Mouse (Mus musculus) skeletal muscle tissue, adult 2 months (tissue): ENCODE results near the gene Specc1l.
A peak's percentile ranks its signal among the peaks of the same experiment; 100 is the strongest.
"Not testable (repeated sequence)": the region's sequence is repeated elsewhere in the genome, so short reads cannot be mapped to it uniquely, and the experiment has no call there.

Experiments used
- DNase-seq: peaks from one replicate; pipeline ENCODE4 v3.0.0-alpha.2; 2012; ENCODE audit warnings: low read depth, low spot score

Gene Specc1l

DNA sequence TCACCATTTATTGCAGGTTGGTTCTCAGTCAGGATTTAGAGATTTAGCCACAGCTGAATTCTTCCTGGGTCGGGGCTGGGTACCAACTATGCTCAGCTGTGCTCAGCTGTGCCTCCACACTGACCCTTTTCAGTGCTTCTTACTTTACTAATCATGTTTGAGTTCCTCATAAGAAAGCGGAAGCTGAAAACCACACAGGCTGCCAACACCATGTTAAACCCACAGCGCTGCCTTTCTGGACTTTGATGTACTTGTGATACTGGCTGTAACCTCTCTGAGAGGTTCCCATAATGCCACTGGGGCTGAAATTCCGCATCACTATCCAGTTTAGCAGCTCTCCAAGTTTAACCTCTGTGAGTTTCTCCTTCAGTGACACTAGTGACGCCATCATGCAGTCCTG, 70.8 kb downstream of the Specc1l start:
- DNase-seq, result peak; percentile 43

DNA sequence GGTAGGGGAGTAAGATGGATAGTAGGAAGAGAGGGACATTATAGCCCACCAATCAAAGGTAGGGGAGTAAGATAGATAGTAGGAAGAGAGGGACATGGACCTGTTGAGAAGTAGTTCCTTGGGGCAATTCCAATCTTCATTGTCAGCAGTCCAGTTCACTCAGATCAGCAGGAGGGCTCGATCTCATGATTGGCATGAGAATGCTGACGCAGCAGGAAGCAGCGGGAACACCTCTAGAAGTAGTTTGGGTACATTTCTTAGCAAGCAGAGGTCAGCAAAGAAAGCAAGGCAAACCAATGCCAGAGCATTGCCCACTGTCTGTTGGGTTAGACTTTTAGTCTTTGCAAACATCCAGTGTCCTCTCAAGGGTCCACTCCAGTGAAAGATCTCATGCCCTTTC, 71.9 kb downstream of the Specc1l start:
- DNase-seq, result no peak

DNA sequence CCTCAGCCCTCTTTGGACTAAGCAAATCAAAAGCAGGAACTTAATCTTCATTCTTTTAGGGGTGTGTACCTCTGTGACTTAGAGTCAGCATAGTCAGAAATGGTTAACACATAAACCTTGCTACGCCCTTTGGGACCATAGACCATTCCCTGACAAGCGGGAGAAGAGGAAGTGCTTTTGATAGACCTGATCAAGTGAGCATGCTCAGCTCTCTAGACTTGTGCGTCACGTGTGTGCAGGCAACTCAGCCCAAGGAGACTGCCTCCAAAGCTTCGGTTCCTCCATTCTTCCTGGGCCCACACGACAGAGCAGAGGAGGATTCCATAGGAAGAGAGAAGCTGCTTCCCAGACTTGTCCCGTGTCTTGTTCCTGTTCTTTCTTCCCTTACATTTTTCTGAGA, 76.7 kb downstream of the Specc1l start:
- no peak for DNase-seq

DNA sequence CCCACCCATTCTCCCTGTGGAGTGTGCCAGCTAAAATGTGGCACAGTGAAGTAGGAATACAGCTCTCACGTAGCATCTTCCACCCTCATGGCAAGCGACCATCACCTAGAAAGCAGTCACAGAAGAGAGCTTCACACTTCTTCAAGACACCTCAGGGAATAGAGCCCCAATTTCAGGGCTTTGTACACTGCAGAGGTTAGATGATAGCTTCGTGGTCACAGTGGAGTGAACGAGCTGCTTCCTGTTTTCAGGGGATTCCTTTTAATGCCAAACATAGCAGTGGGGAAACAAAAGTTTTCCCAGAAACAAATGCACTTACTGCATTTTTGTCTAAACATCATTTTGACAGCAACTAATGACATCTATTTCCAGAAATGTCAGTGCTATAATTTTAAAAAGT, 77.5 kb downstream of the Specc1l start:
- no peak for DNase-seq

DNA sequence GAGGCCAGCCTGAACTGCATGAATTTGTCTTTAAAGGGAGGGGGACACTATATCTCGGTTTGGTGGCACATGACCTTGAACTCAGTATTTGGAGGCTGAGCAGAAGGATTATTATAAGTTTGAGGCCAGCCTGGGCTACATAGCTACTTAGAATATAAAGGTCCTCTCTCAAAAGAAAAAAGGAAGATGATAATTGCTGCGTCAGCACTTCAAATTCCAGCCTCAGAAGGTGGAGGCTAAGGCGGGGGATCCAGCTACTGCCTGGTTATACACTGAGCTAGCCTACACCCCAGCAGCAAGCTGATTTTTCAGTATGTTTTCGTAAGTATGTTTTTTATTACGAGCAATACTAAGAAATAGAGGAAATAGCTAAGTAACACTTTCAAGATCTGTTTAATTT, 78.8 kb downstream of the Specc1l start:
- DNase-seq, result no peak

DNA sequence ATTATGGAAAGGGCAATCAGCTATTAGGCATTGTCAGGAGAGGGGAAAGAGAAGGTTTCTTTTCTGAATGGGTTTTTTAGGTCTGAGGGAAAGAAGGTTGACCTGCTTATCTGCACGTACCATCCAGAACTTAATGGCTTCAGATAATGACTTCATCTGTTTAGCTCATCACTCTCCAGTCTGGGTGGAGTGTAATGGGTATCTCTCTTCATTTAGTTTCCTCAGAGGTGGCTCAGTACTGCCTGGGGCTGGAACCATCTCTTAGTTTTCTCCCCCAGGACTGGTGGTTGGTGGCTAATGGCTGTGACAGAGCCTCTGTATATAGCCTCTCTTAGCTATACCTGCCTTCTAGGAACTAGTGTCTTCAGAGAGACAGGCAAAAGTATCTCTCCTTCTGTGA, 79.5 kb downstream of the Specc1l start:
- no peak for DNase-seq

DNA sequence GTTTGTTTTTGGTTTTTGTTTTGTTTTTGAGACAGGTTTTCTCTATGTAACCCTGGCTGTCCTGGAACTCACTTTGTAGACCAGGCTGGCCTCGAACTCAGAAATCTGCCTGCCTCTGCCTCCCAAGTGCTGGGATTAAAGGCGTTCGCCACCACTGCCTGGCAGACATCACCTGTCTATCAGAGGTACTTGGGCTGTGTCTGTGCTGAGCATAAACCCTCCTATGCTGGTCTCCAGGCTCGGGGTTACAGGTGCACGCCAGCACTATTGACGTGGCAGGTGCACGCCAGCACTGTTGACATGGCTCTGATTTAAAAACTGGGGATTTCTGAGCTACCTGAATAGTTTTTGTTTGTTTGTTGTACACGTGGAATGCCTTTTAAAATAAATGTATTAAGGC, 80.3 kb downstream of the Specc1l start:
- DNase-seq, result not testable (repeated sequence)

DNA sequence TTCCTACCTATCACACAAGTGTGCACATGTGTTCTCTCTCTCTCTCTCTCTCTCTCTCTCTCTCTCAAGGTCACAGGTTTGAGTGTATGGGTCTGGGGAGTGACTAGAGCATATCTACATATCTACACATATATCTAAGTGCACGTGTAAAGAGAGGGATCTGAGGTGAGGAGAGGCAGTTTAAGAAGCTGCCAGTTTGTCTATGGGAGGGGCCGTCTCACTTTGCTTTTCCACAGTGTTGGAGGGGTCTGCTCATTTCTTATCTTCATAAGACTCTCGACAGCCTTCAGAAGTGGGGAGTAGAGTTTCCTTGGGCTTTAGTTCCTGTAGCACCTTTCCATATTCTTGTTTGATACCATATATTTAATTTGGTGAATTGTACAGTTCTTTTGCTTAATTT, 81.4 kb downstream of the Specc1l start:
- DNase-seq, result no peak

DNA sequence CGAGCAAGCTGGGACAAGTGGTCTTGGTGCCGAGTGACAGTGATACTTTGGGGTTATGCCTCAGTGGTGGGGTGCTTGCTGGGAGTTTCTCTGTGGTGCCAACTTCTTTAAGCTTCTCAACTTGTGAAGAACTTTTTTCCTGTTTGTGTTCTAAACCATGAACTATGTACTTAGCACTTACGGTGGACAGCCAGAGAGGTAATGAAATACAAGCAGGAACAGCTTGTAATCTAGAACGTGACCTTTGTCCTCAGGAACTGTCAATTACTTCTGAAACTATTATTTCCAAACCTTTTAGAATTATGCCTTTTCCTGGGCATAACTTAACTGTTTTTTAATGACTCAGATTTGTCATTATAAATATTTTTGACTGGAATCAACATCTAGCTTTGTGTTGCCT, 82.5 kb downstream of the Specc1l start:
- no peak for DNase-seq

DNA sequence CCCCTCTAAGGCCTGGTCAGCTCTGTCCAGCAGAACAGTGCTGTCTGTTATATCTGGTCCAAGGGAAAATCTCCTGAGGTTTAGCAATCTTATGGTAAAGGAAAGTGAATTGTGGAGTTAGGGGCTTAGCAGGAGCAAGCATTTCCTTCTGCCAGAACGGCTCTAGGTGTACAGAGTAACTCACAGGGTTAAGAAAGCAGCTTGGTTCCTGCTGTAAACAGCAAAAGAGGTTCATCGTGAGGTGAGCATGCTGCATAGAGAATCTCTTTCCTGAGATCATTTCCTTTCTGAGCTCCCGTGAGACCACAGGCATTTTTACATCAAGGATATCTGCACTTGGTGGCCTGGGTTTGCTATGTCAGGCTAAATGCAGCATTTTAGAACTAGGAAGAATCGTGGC, 83.1 kb downstream of the Specc1l start:
- DNase-seq, result no peak

DNA sequence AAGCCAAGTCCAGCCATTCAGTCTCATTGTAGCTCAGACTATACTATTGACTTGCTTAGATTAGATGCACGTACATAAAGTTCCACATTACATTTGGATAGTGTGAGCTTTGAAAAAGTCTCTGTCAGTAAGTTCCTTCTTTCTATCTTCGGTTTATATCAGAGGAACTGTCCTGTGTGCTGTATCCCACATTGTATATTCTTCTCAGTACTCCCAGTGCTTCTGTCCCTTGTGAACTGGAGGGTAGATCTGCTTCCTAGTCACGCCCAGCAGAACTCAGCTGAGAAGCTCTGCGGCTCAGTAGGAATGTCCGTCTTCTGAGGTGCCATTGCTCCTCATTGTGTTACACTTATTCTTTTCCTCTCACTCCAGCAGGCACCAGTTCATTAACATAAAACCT, 86.7 kb downstream of the Specc1l start:
- DNase-seq, result no peak

DNA sequence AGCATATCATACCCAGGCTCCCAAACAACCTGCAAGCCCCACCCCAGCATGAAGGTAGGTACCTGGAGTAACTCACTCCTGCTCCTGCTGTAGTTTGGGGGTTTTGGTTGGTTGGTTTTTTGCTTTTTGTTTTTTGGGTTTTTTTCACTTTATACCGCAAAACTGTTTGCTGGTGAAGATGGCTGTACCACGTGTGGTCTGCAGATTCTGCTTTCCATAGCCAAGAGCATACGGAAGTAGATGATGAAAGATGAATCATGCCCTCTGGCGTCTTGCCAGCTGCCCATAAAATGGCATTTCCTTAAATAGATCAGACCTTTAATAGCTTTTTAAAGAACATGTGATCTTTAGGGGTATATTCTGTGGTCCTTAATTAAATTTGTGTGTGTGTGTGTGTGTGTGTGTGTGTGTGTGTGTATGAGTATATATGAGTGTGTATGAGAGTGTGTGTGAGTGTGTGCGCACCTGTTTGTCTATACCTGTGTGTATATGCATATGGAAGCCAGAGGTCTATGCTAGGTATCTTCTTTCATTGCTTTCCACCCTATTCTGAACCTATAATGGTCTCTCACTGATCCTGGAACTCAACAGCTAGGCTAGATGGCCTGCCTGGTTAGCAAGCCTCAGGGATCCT, 88.0 kb downstream of the Specc1l start:
- peak; percentile 80 for DNase-seq

DNA sequence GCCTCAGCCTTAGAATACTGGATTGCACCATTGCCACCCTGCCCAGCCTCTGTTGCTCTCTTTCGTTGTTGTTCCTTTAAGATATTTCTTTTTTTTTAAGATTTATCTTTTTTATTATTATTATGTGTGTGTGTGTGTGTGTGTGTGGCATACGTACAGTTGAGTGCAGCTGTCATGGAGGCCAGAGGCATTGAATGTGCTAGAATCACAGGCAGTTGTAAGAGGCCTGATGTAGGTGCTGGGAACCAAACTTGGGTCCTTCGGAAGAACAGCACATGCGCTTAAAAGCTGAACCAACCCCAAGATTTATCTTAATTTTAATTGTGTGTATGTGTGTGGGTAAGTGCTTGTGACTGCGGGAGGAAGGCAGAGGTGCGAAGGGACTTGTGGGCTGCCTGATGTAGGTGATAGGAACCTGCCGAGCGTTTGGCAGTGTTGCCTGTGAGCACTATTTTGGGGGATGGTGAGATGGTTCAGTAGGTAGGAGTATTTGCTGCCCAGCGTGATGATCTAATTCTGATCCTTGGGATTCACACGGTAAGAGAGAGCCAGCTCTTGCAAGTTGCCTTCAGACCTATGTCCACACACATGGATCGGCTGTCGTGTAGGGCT, 89.4 kb downstream of the Specc1l start:
- no peak for DNase-seq

DNA sequence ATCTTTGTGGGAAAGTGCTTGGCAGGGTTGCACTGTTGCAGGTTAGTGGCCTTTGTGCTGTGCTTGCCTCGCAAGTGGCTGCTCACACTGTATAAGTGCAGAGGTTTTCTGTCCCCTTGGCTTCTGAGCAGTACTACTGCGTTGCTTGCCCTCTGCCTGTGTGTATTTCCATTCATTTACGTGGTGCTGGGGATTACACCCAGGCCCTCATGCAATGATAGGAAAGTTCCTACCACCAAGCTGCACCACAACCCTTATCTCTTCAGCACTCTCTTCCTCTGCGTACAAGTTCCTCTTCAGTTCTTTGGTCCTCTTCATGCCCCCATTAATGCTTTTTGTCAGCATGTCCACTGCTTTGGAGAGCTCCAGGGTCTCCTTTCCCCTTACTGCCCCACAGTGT, 90.1 kb downstream of the Specc1l start:
- DNase-seq, result no peak

DNA sequence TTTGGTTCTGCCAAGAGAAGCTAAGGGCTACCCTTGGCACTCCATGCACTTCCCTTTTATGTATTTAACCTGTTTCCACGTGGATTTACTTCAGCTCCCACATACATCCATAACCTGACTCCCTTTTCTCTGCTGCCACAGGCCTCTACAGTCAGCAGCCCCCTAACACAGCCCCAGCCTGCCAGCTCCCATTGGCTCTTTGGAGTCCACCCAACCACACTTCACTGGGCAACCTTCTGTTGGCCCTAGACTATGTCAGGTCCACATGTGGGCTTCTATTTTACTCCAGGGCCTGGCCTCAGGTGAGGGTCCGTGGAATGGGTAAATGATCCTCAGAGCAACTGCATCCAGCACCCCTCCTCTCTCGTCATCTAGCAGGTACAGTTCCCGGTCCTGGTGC, 90.7 kb downstream of the Specc1l start:
- no peak for DNase-seq

DNA sequence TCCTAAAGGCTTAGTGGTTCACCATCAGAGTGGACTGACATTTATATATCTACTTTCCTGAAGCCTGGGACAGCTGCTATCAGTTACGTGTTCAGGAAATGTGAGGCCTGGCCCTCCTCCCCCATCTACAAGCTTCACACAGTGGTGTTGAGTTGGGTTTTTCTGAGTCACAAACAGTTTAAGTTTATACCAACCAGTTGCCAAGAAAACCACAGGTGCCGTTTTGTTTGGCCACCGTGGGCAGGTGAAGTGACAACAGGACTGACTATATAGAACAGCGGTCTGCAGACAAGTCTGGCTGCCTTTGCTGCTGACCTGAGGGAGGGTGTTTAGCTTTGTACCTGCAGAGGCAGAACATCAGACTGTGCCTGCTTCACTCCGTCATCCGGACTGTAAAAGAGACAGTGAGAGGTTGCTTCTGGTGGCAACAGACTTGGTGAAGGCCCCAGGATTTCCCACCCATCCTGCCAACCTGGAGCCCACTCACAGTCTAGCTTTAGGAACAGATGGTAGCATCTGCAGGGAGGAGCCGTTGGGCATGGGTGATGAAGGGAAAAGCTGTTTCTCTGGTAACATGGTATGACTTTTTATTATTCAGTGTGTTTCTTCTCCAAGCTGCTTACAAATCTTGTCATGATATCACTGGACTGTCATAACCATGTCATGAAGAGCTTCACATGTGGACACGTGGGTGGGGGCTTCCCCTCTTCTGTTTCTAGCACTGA, 91.6 kb downstream of the Specc1l start:
- DNase-seq, result no peak

DNA sequence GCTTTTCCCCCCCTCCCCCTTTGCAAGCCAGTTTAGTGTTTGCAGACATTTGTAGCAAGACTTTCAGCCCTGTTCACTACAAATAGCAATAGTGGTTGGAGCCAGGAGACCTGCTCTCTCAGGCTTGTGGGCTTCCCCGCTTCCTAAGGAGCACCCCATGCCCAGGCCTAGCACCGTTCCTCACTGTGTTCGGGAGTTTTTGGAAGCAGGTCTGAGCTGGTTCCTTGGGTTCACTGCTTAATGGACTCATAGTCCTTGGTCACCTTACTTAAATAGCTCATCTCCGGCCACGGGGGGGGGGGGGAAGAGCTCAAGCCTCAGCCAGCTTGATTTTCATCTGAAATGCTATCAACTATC, 92.2 kb downstream of the Specc1l start:
- no peak for DNase-seq

DNA sequence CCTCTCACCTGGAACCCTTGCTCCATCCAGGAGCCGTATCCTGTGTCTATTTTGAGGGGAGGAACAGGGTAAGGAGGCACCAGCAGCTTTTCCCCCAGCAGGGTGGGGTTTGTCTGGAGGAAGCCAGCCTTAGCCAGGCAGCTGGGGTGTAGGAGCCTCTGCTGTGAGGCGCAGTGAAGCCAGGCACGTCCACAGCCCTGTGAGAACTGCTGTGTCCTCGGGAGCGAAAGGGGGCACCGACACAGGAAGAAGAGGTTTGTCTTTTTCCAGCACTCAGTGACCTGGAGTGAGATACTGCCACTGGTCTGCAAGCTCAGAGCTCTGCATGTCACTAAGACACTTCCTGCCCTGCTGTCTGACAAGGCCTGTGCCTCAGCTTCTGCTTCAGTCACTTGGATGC, 92.5 kb downstream of the Specc1l start:
- DNase-seq, result no peak

DNA sequence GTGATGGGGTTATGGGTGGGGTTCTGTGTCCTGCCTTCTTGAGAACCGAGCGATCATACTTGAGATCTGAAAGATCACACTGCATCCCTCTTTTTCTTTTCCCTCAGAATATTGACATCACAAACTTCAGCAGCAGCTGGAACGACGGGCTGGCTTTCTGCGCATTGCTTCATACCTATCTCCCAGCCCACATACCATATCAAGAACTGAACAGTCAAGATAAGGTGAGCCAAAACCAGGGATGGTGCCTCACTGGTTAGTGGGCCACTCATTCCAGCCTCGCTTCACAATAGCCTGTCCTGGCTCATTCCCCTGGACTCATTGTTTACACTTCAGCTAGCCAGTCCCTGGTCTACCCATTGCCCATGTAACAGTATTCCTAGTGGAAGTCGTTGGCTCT, 95.3 kb downstream of the Specc1l start:
- DNase-seq, result no peak

DNA sequence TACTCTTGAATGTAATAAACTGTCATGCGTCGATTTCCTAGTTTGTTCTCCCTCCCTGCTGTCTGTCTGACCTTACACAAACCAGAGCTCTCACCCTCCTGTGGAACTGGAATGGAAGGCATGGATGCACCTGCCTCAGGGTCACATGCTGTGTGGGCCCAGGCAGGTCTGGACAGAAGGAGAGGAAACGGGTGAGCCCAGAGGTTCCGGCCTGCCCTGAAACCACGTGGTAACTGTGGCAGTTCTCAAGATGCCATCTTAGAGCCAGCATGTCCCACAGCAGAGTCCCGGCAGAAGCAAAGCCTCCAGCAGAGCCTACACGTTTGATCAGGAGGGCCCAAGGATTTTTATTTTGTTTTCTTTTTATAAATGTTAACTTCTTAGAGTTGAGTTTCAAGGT, 100.5 kb downstream of the Specc1l start:
- no peak for DNase-seq

DNA sequence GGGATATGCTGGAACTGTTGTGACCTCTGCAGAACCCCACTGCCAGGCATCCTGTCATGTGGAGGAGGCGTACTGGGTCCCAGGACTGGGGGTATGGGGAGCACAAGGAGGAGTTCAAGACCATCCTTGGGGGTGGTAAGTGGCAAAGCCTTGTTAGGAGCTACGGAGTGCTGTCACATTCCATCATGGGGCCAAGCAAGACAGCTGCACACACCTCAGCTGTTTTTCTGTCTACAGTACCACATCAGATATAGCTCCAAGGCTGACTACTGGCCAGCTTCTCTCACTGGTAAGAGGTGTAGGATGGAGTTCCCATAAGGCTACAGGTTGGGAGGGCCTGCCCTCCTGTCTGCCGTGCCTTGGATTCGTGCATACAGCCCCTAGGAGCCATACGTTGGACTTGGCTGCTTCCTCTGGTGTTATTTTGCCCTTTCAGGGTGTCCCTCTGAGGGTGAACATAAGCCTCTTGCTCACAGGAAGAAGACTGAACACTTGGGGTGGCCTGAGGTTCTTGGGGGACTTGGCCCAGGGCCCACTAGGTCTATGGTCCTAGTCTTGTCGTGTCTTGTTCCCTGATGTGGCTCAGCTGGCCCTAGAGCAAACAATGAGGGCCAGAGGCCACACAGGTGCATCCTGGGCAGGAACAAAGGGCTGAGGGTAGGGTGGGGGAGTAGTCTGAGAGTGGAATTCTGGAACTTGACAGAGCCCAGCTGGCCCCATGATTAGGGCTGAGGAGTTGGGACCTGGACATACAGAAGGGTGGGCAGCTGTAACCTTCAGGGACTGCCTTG, 102.5 kb downstream of the Specc1l start:
- DNase-seq, result no peak

DNA sequence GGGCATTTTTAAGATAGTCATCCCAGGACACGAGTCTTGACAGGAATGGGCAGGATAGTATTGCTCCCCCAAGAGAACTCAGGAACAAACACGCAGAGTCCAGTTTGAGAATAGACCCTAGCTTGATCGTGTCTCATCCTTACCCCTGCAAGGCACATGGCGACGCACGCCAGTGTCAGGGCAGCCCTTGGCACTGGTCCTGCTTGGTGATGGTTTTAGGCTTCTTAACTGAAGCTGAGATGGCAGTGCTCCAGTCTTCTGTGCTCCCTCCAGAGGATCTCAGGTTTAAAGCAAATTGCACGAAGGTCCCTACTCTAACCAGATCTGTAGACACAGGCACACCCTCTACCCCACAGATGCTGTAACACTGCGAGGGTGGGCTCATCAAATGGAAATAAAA, 103.9 kb downstream of the Specc1l start:
- no peak for DNase-seq

DNA sequence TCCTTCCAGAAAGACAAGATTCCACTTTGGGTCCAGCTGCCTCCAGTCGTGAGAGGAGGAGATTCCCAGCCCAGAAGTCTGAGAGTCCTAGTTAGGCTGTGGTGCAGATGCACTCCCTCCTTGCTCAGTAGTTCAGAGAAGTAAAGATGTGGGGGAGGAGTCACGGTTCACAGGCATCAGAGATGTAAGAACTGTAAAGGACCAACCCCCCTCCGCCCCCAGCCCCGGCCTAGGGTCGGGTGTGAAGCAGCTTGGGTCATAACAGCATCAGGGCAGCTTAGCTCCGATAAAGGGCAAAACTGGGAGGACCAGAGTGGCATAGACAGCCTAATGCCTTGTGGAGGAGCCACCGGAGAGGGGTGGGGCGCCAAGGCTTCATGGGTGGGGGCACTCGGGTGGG, 104.6 kb downstream of the Specc1l start:
- no peak for DNase-seq
